Mouse (Mus musculus): ENCODE results near the gene Lnx1. TPM values are rescaled to one million over a fixed set of nuclear protein-coding genes. Genes with fewer than 3 reads are reported as not detected.

Lnx1 gene
- polyA plus RNA-seq, 1 experiment from 2014 or later = 0.34 TPM

- Histone ChIP-seq H3K9me3 (ENCODE audit: control insufficient read depth, low read length) (no peaks in the 10 kb centered on the region), H3K9ac (ENCODE audit: low read depth, low read length) (no peak overlapping the region), H3K27ac (ENCODE audit: low read depth, low read length) (no peak overlapping the region), H3K4me1 (replicated peaks; ENCODE audit: control insufficient read depth, insufficient read depth, low read length) (no peaks in the 10 kb centered on the region), H3K36me3 (ENCODE audit: control insufficient read depth, insufficient read depth, low read length) (no peaks in the 10 kb centered on the region), H3K4me3 (ENCODE audit: low read depth, low read length) (no peak overlapping the region), H3K4me2 (replicated peaks; ENCODE audit: low read depth, low read length) (no peak overlapping the region), H3K27me3 (ENCODE audit: control insufficient read depth, insufficient read depth, low read length) (no peaks in the 10 kb centered on the region)
- no peak for DNase-seq (ENCODE audit: low spot score)
- 85% methylated on average over 3 of the region's 3 CpGs for WGBS
- no peak for ATAC-seq (ENCODE audit: low FRiP score)
Measured at GRCm38 (mm10) chr5:74670877-74671276, 31.8 kb downstream of the Lnx1 start.

GRCm38 (mm10) chr5:74669925-74670324 lies 32.8 kb downstream of the Lnx1 start:
- Histone ChIP-seq H3K4me3 (ENCODE audit: low read depth, low read length) (no peak overlapping the region), H3K9me3 (ENCODE audit: control insufficient read depth, low read length) (no peaks in the 10 kb centered on the region), H3K27me3 (ENCODE audit: control insufficient read depth, insufficient read depth, low read length) (no peaks in the 10 kb centered on the region), H3K9ac (ENCODE audit: low read depth, low read length) (no peak overlapping the region), H3K36me3 (ENCODE audit: control insufficient read depth, insufficient read depth, low read length) (no peaks in the 10 kb centered on the region), H3K4me1 (replicated peaks; ENCODE audit: control insufficient read depth, insufficient read depth, low read length) (no peaks in the 10 kb centered on the region), H3K27ac (ENCODE audit: low read depth, low read length) (no peak overlapping the region), H3K4me2 (replicated peaks; ENCODE audit: low read depth, low read length) (no peak overlapping the region)
- DNase-seq (ENCODE audit: low spot score) = no peak
- WGBS = 91% methylated on average over 6 of the region's 6 CpGs
- ATAC-seq (ENCODE audit: low FRiP score) = no peak

GRCm38 (mm10) chr5:74668956-74669355 lies 33.8 kb downstream of the Lnx1 start:
- H3K4me3 ChIP-seq (ENCODE audit: low read depth, low read length) = no peak overlapping the region
- no peak for DNase-seq (ENCODE audit: low spot score)
- no peaks in the 10 kb centered on the region for H3K36me3 ChIP-seq (ENCODE audit: control insufficient read depth, insufficient read depth, low read length)
- H3K27me3 ChIP-seq (ENCODE audit: control insufficient read depth, insufficient read depth, low read length) = no peaks in the 10 kb centered on the region
- H3K9ac ChIP-seq (ENCODE audit: low read depth, low read length) = no peak overlapping the region
- H3K9me3 ChIP-seq (ENCODE audit: control insufficient read depth, low read length) = no peaks in the 10 kb centered on the region
- no peak for ATAC-seq (ENCODE audit: low FRiP score)
- H3K27ac ChIP-seq (ENCODE audit: low read depth, low read length) = no peak overlapping the region
- no peaks in the 10 kb centered on the region for H3K4me1 ChIP-seq (replicated peaks; ENCODE audit: control insufficient read depth, insufficient read depth, low read length)
- no peak overlapping the region for H3K4me2 ChIP-seq (replicated peaks; ENCODE audit: low read depth, low read length)
- WGBS = 74% methylated on average over 6 of the region's 6 CpGs

- 67% methylated on average over 1 of the region's 1 CpGs for WGBS
- DNase-seq (ENCODE audit: low spot score) (no peak), ATAC-seq (ENCODE audit: low FRiP score) (no peak)
- Histone ChIP-seq H3K9me3 (ENCODE audit: control insufficient read depth, low read length) (no peaks in the 10 kb centered on the region), H3K4me2 (replicated peaks; ENCODE audit: low read depth, low read length) (no peak overlapping the region), H3K9ac (ENCODE audit: low read depth, low read length) (no peak overlapping the region), H3K4me1 (replicated peaks; ENCODE audit: control insufficient read depth, insufficient read depth, low read length) (no peaks in the 10 kb centered on the region; the same call in 1 of the 2 replicates), H3K27ac (ENCODE audit: low read depth, low read length) (no peak overlapping the region), H3K36me3 (ENCODE audit: control insufficient read depth, insufficient read depth, low read length) (no peaks in the 10 kb centered on the region), H3K4me3 (ENCODE audit: low read depth, low read length) (no peak overlapping the region), H3K27me3 (ENCODE audit: control insufficient read depth, insufficient read depth, low read length) (no peaks in the 10 kb centered on the region)
Measured at GRCm38 (mm10) chr5:74662618-74663017, 40.1 kb downstream of the Lnx1 start.

GRCm38 (mm10) chr5:74661734-74662560 lies 40.8 kb downstream of the Lnx1 start:
- Histone ChIP-seq H3K9ac (ENCODE audit: low read depth, low read length) (no peak overlapping the region), H3K36me3 (ENCODE audit: control insufficient read depth, insufficient read depth, low read length) (no peaks in the 10 kb centered on the region), H3K4me1 (replicated peaks; ENCODE audit: control insufficient read depth, insufficient read depth, low read length) (no peaks in the 10 kb centered on the region; the same call in 1 of the 2 replicates), H3K4me2 (replicated peaks; ENCODE audit: low read depth, low read length) (no peak overlapping the region), H3K27ac (ENCODE audit: low read depth, low read length) (no peak overlapping the region), H3K4me3 (ENCODE audit: low read depth, low read length) (no peak overlapping the region), H3K27me3 (ENCODE audit: control insufficient read depth, insufficient read depth, low read length) (no peaks in the 10 kb centered on the region), H3K9me3 (ENCODE audit: control insufficient read depth, low read length) (no peaks in the 10 kb centered on the region)
- no peak for DNase-seq (ENCODE audit: low spot score)
- WGBS = 77% methylated on average over 4 of the region's 4 CpGs
- no peak for ATAC-seq (ENCODE audit: low FRiP score)

- no peaks in the 10 kb centered on the region for H3K36me3 ChIP-seq (ENCODE audit: control insufficient read depth, insufficient read depth, low read length)
- no peaks in the 10 kb centered on the region for H3K27me3 ChIP-seq (ENCODE audit: control insufficient read depth, insufficient read depth, low read length)
- no peaks in the 10 kb centered on the region for H3K9me3 ChIP-seq (ENCODE audit: control insufficient read depth, low read length)
- 82% methylated on average over 4 of the region's 4 CpGs for WGBS
- H3K4me3 ChIP-seq (ENCODE audit: low read depth, low read length) = no peak overlapping the region
- no peak overlapping the region for H3K27ac ChIP-seq (ENCODE audit: low read depth, low read length)
- no peak for ATAC-seq (ENCODE audit: low FRiP score)
- DNase-seq (ENCODE audit: low spot score) = no peak
- no peak overlapping the region for H3K4me2 ChIP-seq (replicated peaks; ENCODE audit: low read depth, low read length)
- no peaks in the 10 kb centered on the region; the same call in 1 of the 2 replicates for H3K4me1 ChIP-seq (replicated peaks; ENCODE audit: control insufficient read depth, insufficient read depth, low read length)
- H3K9ac ChIP-seq (ENCODE audit: low read depth, low read length) = no peak overlapping the region
Measured at GRCm38 (mm10) chr5:74659856-74660255, 42.9 kb downstream of the Lnx1 start.

- Histone ChIP-seq H3K9ac (ENCODE audit: low read depth, low read length) (no peak overlapping the region), H3K4me2 (replicated peaks; ENCODE audit: low read depth, low read length) (no peak overlapping the region), H3K27ac (ENCODE audit: low read depth, low read length) (no peak overlapping the region), H3K4me3 (ENCODE audit: low read depth, low read length) (no peak overlapping the region), H3K36me3 (ENCODE audit: control insufficient read depth, insufficient read depth, low read length) (no peaks in the 10 kb centered on the region), H3K27me3 (ENCODE audit: control insufficient read depth, insufficient read depth, low read length) (no peaks in the 10 kb centered on the region), H3K4me1 (replicated peaks; ENCODE audit: control insufficient read depth, insufficient read depth, low read length) (no peaks in the 10 kb centered on the region; the same call in 1 of the 2 replicates), H3K9me3 (ENCODE audit: control insufficient read depth, low read length) (no peaks in the 10 kb centered on the region)
- ATAC-seq (ENCODE audit: low FRiP score) (no peak), DNase-seq (ENCODE audit: low spot score) (no peak)
- 85% methylated on average over 5 of the region's 5 CpGs for WGBS
Measured at GRCm38 (mm10) chr5:74659281-74659680, 43.4 kb downstream of the Lnx1 start.

GRCm38 (mm10) chr5:74657930-74658329 lies 44.8 kb downstream of the Lnx1 start:
- no peak overlapping the region for H3K4me2 ChIP-seq (replicated peaks; ENCODE audit: low read depth, low read length)
- no peak overlapping the region for H3K4me3 ChIP-seq (ENCODE audit: low read depth, low read length)
- DNase-seq (ENCODE audit: low spot score) (no peak), ATAC-seq (ENCODE audit: low FRiP score) (no peak)
- H3K4me1 ChIP-seq (replicated peaks; ENCODE audit: control insufficient read depth, insufficient read depth, low read length) = no peaks in the 10 kb centered on the region; the same call in 1 of the 2 replicates
- no peak overlapping the region for H3K9ac ChIP-seq (ENCODE audit: low read depth, low read length)
- H3K27ac ChIP-seq (ENCODE audit: low read depth, low read length) = no peak overlapping the region
- H3K36me3 ChIP-seq (ENCODE audit: control insufficient read depth, insufficient read depth, low read length) = no peaks in the 10 kb centered on the region
- no peaks in the 10 kb centered on the region for H3K27me3 ChIP-seq (ENCODE audit: control insufficient read depth, insufficient read depth, low read length)
- WGBS = 82% methylated on average over 6 of the region's 6 CpGs
- no peaks in the 10 kb centered on the region for H3K9me3 ChIP-seq (ENCODE audit: control insufficient read depth, low read length)

- 82% methylated on average over 5 of the region's 5 CpGs for WGBS
- Histone ChIP-seq H3K9me3 (ENCODE audit: control insufficient read depth, low read length) (no peaks in the 10 kb centered on the region), H3K36me3 (ENCODE audit: control insufficient read depth, insufficient read depth, low read length) (no peaks in the 10 kb centered on the region), H3K9ac (ENCODE audit: low read depth, low read length) (no peak overlapping the region), H3K27me3 (ENCODE audit: control insufficient read depth, insufficient read depth, low read length) (no peaks in the 10 kb centered on the region), H3K4me1 (replicated peaks; ENCODE audit: control insufficient read depth, insufficient read depth, low read length) (no peaks in the 10 kb centered on the region; the same call in 1 of the 2 replicates), H3K4me2 (replicated peaks; ENCODE audit: low read depth, low read length) (no peak overlapping the region), H3K27ac (ENCODE audit: low read depth, low read length) (no peak overlapping the region), H3K4me3 (ENCODE audit: low read depth, low read length) (no peak overlapping the region)
- DNase-seq (ENCODE audit: low spot score) (no peak), ATAC-seq (ENCODE audit: low FRiP score) (no peak)
Measured at GRCm38 (mm10) chr5:74656410-74656809, 46.3 kb downstream of the Lnx1 start.
